Mouse (Mus musculus): ENCODE measurements around the gene Rbm4b. TPM values are rescaled to one million over a fixed set of nuclear protein-coding genes. Genes with fewer than 3 reads are reported as not detected.

Rbm4b gene
- polyA plus RNA-seq, 1 experiment = 2.1 TPM

DNA sequence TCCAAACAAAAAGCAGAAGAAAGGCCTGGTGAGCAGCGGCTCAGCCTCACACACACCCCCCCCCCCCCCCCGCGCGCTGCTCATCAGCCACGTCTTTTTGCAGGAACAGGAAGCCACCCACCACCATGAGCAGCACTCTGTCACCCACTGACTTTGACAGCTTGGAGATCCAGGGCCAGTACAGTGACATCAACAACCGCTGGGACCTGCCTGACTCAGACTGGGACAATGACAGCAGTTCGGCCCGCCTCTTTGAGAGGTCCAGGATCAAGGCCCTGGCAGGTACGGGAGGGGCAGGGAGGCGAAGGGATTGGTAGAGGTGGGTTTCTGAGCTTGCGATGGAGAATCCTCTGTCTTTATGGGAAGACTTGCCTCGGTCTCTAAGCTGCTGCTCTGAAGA lies 37.6 kb upstream of the Rbm4b start:
- H3K4me1 ChIP-seq = peaks cover 19% of the 10 kb centered on the region
- H3K27me3 ChIP-seq (replicated peaks) = peaks cover 79% of the 10 kb centered on the region
- H3K9me3 ChIP-seq = no peaks in the 10 kb centered on the region
- H3K36me3 ChIP-seq (replicated peaks; ENCODE audit: low read length) = no peaks in the 10 kb centered on the region
- peak overlapping the region; percentile 83 for H3K4me3 ChIP-seq (replicated peaks)
- TF ChIP-seq FLI1 (IDR thresholded peaks at IDR 0.05; ENCODE audit: low read length) (no peak), GATA1 (IDR thresholded peaks at IDR 0.05; ENCODE audit: borderline replicate concordance, low read length) (no peak)

DNA sequence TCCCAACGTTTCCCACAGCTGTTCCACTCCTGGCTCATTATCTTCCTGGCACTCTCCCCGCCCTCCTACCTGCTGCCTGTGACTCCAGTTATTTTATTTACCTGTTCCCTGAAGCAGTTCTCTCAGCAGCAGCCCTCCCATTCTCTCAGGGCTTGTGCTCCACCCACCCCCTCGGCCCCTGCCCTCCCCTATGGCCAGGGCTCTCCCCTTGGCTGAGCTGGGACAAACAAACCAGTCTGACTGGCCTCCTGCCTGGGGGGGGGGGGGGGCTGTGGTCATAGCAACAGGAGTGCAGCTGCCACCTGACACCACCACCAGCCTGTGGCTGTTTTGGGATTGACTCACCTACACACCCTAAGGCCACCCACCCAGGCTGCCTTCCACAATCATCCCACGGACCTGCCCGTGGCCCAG lies 36.9 kb upstream of the Rbm4b start:
- H3K36me3 ChIP-seq (replicated peaks; ENCODE audit: low read length) = no peaks in the 10 kb centered on the region
- peaks cover 19% of the 10 kb centered on the region for H3K4me1 ChIP-seq
- peaks cover 79% of the 10 kb centered on the region for H3K27me3 ChIP-seq (replicated peaks)
- no peaks in the 10 kb centered on the region for H3K9me3 ChIP-seq
- TF ChIP-seq GATA1 (IDR thresholded peaks at IDR 0.05; ENCODE audit: borderline replicate concordance, low read length) (no peak), FLI1 (IDR thresholded peaks at IDR 0.05; ENCODE audit: low read length) (no peak)
- H3K4me3 ChIP-seq (replicated peaks) = no peak overlapping the region

DNA sequence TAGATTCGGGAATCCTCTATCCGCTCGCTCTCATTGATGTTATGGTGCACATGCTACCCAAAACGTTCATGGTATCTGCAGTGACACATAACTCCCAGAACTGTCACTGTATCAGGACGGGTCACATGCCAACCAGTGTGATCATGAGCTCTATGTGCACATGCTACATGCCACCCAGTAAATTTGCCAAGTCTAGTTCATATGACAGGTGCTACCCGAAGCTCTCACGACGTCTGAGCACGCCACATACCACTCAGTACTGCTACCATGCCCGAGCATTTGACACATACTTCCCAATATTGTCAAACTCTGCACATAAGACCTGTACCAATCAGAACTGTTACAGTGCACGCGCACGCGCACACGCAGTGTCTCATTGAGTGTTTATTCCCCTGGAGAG lies 36.2 kb upstream of the Rbm4b start:
- Histone ChIP-seq H3K27me3 (replicated peaks) (peaks cover 76% of the 10 kb centered on the region), H3K9me3 (no peaks in the 10 kb centered on the region)

DNA sequence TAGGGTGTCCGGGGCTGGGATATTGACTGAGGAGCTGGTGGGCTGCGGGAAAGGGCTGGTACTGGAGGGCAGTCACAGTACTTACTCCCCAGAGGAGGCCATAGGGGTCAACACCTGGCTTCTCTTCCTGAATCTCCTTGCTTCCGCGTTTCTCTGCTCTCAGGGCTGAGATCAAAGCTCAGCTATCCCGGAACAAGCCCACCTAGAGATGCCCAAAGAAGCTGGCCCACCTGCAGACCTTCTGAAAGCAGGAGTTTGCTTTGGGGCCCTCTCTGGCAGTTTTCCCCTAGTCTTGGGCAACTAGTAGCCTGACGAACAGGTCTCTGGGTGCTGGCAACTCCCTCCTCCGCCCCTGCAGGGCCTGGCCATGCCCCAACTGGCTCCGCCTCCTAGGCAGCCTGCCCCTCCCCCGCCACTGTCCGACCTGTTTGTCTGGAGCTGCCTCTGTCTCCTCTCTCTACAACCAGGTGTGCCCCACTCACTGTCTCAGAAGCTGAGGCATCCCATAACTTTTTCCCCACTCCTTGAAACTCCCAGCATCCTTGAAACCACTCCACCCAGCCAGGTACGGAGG lies 35.5 kb upstream of the Rbm4b start:
- Histone ChIP-seq H3K27me3 (replicated peaks) (peaks cover 75% of the 10 kb centered on the region), H3K36me3 (replicated peaks; ENCODE audit: low read length) (no peaks in the 10 kb centered on the region), H3K4me1 (peaks cover 19% of the 10 kb centered on the region), H3K4me3 (replicated peaks) (no peak overlapping the region), H3K9me3 (no peaks in the 10 kb centered on the region)
- TF ChIP-seq FLI1 (IDR thresholded peaks at IDR 0.05; ENCODE audit: low read length) (no peak), GATA1 (IDR thresholded peaks at IDR 0.05; ENCODE audit: borderline replicate concordance, low read length) (no peak)

More for the DNA sequence above, 36.2 kb upstream of the Rbm4b start:
- Histone ChIP-seq H3K4me1 (peaks cover 19% of the 10 kb centered on the region), H3K4me3 (replicated peaks) (no peak overlapping the region), H3K36me3 (replicated peaks; ENCODE audit: low read length) (no peaks in the 10 kb centered on the region)
- TF ChIP-seq GATA1 (IDR thresholded peaks at IDR 0.05; ENCODE audit: borderline replicate concordance, low read length) (no peak), FLI1 (IDR thresholded peaks at IDR 0.05; ENCODE audit: low read length) (no peak)

- peaks cover 62% of the 10 kb centered on the region for H3K27me3 ChIP-seq (replicated peaks)
Measured at GRCm38 (mm10) chr19:4729186-4729585, 27.1 kb upstream of the Rbm4b start.

GRCm38 (mm10) chr19:4733052-4733451 lies 23.2 kb upstream of the Rbm4b start:
- H3K27me3 ChIP-seq (replicated peaks) = peaks cover 42% of the 10 kb centered on the region
- no peaks in the 10 kb centered on the region for H3K4me1 ChIP-seq
- H3K4me3 ChIP-seq (replicated peaks) = no peak overlapping the region
- no peaks in the 10 kb centered on the region for H3K9me3 ChIP-seq
- no peaks in the 10 kb centered on the region for H3K36me3 ChIP-seq (replicated peaks; ENCODE audit: low read length)
- TF ChIP-seq FLI1 (IDR thresholded peaks at IDR 0.05; ENCODE audit: low read length) (no peak), GATA1 (IDR thresholded peaks at IDR 0.05; ENCODE audit: borderline replicate concordance, low read length) (no peak)

More at GRCm38 (mm10) chr19:4729186-4729585, 27.1 kb upstream of the Rbm4b start:
- H3K36me3 ChIP-seq (replicated peaks; ENCODE audit: low read length) = no peaks in the 10 kb centered on the region
- H3K4me1 ChIP-seq = no peaks in the 10 kb centered on the region
- no peak overlapping the region for H3K4me3 ChIP-seq (replicated peaks)
- TF ChIP-seq FLI1 (IDR thresholded peaks at IDR 0.05; ENCODE audit: low read length) (no peak), GATA1 (IDR thresholded peaks at IDR 0.05; ENCODE audit: borderline replicate concordance, low read length) (no peak)
- H3K9me3 ChIP-seq = no peaks in the 10 kb centered on the region

DNA sequence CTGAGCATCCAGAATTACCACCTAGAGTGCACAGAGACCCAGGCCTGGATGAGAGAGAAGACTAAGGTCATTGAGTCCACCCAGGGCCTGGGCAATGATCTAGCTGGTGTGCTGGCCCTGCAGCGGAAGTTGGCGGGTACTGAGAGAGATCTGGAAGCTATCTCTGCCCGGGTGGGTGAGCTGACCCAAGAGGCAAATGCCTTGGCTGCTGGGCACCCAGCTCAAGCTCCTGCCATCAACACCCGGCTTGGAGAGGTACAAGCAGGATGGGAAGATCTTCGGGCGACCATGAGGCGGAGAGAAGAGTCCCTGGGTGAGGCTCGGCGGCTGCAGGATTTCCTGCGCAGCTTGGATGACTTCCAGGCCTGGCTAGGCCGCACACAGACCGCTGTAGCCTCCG lies 18.4 kb upstream of the Rbm4b start:
- Histone ChIP-seq H3K4me3 (replicated peaks) (no peak overlapping the region), H3K27me3 (replicated peaks) (peaks cover 35% of the 10 kb centered on the region), H3K9me3 (no peaks in the 10 kb centered on the region), H3K4me1 (peaks cover 3% of the 10 kb centered on the region; the same call in 1 of the 2 replicates), H3K36me3 (replicated peaks; ENCODE audit: low read length) (no peaks in the 10 kb centered on the region)
- TF ChIP-seq GATA1 (IDR thresholded peaks at IDR 0.05; ENCODE audit: borderline replicate concordance, low read length) (no peak), FLI1 (IDR thresholded peaks at IDR 0.05; ENCODE audit: low read length) (no peak)

- peaks cover 3% of the 10 kb centered on the region; the same call in 1 of the 2 replicates for H3K4me1 ChIP-seq
- peaks cover 30% of the 10 kb centered on the region for H3K27me3 ChIP-seq (replicated peaks)
- no peak overlapping the region for H3K4me3 ChIP-seq (replicated peaks)
- H3K9me3 ChIP-seq = no peaks in the 10 kb centered on the region
- no peaks in the 10 kb centered on the region for H3K36me3 ChIP-seq (replicated peaks; ENCODE audit: low read length)
- TF ChIP-seq FLI1 (IDR thresholded peaks at IDR 0.05; ENCODE audit: low read length) (no peak), GATA1 (IDR thresholded peaks at IDR 0.05; ENCODE audit: borderline replicate concordance, low read length) (no peak)
Measured at GRCm38 (mm10) chr19:4739053-4739452, 17.2 kb upstream of the Rbm4b start.

GRCm38 (mm10) chr19:4739762-4740161 lies 16.5 kb upstream of the Rbm4b start:
- no peak overlapping the region for H3K4me3 ChIP-seq (replicated peaks)
- H3K27me3 ChIP-seq (replicated peaks) = peaks cover 23% of the 10 kb centered on the region
- H3K9me3 ChIP-seq = no peaks in the 10 kb centered on the region
- H3K4me1 ChIP-seq = peaks cover 3% of the 10 kb centered on the region; the same call in 1 of the 2 replicates
- no peaks in the 10 kb centered on the region for H3K36me3 ChIP-seq (replicated peaks; ENCODE audit: low read length)
- TF ChIP-seq GATA1 (IDR thresholded peaks at IDR 0.05; ENCODE audit: borderline replicate concordance, low read length) (no peak), FLI1 (IDR thresholded peaks at IDR 0.05; ENCODE audit: low read length) (no peak)

DNA sequence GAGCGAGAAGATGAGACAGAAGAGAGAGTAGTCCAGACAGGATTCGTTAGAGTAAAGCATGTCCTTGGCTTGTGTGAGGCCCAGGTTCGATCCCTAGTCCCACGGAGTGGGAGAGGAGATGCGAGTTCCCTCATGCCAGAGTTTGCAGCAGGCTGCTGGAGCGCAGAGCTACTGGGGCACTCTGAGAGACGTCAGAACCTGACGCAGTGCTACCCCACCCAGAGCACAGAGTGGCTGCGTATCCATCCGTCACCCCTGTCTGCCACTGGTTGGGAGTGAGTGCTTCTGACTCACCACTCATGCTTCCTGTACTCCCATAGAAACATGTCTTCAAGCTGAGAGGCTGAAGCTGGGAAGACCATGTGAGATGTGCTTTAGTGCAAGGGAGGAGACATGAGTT lies 14.8 kb upstream of the Rbm4b start:
- peaks cover 3% of the 10 kb centered on the region; the same call in 1 of the 2 replicates for H3K4me1 ChIP-seq
- peaks cover 23% of the 10 kb centered on the region for H3K27me3 ChIP-seq (replicated peaks)
- H3K36me3 ChIP-seq (replicated peaks; ENCODE audit: low read length) = no peaks in the 10 kb centered on the region
- TF ChIP-seq GATA1 (IDR thresholded peaks at IDR 0.05; ENCODE audit: borderline replicate concordance, low read length) = no peak
- TF ChIP-seq FLI1 (IDR thresholded peaks at IDR 0.05; ENCODE audit: low read length) = no peak
- H3K4me3 ChIP-seq (replicated peaks) = no peak overlapping the region
- H3K9me3 ChIP-seq = no peaks in the 10 kb centered on the region
